Mouse (Mus musculus) lung, postnatal 4 days (tissue): ENCODE data around the gene Pdgfd.

Experiments
- DNase-seq, 2 experiments: peaks; one replicate each; pipeline ENCODE4 v3.0.0; 2021

The Pdgfd gene

DNA sequence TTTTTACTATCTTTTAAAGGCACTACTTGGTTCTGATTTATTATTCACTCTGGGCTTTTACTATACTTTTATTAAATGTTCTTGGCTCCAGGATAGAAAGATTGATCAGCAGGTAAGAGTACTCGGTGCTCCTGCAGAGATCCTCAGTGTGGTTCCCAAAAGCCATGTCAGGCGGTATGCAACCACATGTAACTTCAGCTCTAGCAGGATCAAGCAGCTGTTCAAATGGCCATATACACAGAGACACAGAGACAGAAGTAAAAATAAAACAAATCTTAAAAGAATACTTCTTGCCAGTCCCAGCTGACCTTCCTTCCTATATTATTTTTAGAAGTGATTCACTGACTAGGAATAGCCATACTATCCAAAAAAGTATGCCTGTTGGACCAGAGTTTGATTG, 157.0 kb downstream of the Pdgfd start:
- no peak for DNase-seq

DNA sequence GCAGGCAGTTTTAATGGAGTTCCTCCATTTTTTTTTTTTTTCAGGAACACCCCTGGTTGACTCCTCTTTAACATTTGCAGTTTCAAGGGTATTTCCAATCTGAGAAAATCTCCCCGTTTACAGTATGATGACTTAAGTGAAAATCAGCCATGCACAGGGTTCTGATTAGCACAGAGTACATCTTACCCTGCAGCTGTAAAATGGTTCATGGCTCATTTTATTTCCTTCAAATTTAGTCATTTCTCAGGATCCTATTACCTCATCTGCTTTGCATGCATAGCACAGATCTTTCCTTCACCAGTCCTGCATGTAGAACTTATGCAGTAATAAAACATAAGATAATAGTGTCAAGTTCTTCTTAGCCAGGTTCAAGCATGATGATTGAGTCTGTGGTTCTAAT, 165.1 kb downstream of the Pdgfd start:
- no peak for DNase-seq

DNA sequence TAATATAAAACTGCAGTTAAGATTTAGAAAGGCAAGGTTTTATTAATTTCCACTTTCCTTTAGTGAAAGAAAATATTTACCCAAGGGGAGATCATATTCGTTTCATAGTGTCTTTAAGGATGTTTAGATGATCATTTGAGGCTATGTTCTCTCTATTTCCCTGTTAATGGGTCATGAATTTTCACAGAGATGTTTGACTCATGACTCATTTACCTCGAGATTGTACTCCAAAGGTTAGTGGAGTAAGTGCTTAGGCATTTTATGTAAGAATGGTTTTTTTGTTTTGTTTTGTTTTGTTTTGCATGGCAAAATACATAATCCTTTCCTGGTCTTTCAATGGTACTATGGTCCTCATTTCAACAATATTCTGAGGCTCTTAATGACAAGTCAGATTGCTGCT, 167.9 kb downstream of the Pdgfd start:
- DNase-seq = no peak

DNA sequence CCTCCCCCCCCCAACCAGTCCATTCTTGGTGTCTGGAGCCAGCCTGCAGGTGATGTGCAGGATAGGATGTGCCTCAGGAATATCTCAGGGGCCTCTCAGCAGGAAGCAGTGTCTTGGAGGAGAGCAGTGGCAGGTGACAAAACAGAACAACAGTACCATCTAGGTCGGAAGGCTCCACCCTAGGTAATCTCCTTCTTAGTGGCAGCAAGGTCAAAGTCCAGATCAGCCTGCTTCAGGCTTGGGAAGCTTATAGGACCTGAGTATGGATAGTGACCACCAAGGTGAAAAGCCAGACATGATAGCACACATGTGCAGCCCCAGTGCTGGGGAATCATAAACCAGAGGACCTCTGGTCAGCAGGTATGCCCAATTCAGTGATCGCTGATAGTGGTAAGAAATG, 169.5 kb downstream of the Pdgfd start:
- DNase-seq = no peak

DNA sequence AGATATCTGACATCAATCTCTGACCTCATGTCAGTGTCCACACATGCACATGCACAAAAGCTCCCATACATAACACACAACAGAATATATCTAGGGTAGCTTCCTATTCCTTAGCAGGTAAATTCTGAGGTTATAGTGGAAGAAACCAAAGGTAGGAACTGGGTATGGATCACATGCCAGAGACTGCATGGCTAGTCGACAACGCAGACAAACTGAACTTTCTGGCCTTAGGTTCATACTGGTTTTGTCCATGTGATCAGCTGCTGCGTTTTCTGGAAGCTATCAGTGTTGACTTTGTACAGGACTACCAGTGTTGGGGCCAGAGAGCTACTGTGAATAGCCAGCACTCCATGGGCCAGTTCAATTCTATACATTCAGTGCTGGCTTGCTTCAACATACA, 170.0 kb downstream of the Pdgfd start:
- DNase-seq = no peak

DNA sequence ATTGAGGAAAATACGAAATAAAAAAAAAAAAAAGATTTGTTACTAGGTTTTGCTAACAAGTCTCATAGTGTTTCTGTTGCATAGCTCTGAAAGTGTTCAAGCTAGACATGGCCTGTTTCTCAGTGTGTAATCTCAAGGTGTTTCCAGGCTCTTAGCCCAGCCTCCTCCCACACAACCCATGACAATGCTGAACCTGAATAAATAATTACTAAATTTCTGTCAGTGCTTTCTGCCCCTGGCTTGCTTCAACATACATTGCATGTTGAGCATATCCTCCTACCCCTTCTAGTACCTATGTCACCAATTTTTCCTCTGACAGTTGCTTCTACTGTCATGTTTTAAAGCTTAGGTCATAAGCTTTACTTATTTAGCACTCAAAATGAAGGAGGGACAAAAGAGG, 171.0 kb downstream of the Pdgfd start:
- no peak for DNase-seq

DNA sequence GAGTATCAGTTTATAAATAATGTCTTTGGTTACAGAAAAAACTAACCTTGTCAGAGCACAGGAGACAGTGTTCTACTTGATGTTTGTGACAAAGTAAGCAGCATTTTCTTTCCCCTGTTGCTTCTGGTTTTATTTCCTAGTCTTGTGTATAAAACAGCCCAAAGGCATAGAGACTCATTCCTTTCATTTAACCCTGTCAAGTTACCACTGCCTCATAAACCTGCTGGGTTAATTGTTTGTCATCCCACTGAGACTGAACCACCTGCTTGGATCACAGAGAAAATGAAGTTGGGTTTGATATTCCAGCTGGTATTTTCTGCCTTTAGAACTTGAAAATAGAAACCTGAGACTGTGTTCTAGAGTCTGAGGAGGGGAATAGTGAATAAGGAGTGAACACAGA, 172.4 kb downstream of the Pdgfd start:
- DNase-seq = no peak

DNA sequence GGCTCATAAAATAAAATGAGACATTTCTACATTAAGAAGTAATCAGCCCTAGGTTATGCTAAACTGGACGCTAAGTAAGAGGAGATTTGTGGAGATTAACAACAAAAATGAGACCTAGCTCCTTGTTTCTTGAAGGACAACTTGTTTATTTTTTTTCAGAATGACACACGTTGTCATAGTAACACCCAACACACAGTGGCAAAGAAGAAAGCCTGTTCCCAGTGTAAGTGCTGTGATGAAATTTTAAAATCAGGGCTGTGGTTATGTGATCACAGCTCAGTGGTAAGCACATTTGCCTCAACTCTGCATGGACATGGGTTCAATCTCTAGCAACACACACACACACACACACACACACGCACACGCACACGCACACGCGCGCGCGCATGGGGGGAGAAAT, 174.5 kb downstream of the Pdgfd start:
- DNase-seq = no peak

DNA sequence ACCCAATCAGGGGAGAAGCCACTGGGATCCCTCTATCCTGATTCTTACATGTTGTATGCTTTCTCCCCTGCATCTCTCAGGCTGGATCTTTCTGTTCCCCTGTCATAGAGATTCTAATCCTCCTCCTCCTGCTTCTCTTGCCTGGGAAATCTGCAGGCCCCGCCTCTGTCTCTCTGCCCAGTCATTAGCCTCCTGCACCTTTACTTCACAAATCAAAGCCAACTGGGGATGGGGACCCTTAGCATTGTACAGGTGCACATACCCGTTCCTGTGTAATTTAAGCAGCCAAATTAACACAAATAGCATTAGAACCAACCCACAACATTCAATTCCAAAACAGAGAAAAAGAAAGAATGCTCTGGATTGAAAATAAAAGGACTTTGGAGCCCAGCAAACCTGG, 176.1 kb downstream of the Pdgfd start:
- no peak for DNase-seq

DNA sequence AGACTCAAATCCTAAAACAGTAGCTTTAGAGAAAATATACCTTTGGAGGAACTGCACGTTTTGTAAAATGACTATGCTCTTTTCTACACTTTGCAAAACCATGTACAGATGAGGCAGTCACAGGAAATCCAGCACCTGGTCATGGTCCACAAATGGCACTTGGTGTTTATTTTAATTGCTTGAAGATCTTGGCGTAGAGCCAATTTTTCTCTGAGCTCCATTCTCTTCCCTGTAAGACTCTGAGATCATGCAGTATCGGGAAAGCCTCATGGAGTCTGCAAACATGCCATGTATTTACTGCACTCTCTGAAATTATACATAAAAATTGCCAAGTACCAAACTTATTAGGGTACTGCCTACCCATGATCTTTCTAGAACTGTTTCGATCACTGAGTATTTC, 176.5 kb downstream of the Pdgfd start:
- DNase-seq = peak in 1 of 2 experiments; percentile 5

DNA sequence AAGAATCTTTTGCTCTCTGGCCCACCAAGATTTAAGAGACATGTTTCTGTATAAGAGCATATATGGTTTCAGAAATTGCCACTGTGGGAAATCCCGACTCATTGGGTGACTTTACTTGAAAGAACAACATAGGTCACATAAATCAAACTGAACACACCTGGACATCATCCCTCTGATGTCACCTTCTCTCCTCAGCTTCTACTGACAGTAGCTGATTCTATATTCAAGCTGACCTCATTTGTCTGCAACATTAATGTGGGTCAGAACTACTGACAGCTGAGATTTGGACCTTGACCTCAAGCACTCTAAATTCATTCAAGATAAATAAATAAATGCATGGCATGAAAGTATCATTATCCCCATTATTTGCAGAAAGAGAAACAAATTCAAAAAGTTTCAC, 177.0 kb downstream of the Pdgfd start:
- no peak for DNase-seq

DNA sequence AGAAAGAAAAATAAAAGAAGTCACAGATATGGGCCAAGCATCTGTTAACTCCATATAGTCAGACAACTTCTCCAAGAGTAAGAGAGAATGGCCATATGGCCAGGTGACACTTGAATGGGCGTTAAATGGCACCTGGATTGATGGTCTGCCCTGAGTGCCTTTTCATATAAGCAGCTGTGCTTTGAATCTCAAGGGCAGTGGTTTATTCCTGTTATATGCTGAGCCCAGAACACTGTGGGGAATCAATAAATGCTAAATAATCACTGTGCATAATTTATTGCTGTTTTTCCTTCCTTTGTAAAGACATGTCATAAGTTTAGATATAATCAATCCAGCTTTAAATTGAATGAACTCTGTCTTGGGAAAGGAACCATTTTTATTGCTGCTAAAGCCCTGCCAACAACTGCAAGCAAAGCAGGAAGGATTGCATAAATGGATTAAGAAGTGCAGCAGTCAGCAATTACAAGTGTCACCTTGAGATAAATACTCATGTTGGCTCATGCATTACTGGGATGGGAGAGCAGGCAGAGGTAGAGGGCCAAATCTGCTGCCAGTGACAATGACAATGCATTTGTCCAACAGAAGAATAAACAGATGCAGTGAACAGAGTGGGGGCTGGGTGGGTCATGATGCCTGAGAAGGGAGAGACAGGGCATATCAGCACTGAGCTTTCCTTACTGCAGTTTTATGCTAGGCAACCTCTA, 185.0 kb downstream of the Pdgfd start:
- no peak for DNase-seq

DNA sequence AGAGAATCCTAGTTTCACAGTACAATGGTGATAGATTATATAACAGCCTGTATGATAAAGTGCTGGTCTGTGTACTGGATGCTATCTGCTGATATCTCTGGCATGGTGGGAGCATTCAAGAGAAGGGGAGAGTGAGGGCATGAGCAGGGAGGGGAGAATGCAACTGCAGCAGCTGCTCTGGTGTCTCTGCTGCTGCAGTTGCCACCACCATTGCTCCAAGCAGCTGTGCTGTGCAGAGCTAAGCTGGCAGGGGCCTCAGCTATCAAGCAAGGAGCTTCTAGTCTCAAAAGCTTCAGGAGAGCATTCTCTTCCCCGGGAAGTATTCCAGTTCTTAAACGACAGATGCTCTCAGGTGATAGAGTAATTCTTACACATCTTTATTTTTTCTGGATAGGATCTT, 192.4 kb downstream of the Pdgfd start:
- DNase-seq = no peak

DNA sequence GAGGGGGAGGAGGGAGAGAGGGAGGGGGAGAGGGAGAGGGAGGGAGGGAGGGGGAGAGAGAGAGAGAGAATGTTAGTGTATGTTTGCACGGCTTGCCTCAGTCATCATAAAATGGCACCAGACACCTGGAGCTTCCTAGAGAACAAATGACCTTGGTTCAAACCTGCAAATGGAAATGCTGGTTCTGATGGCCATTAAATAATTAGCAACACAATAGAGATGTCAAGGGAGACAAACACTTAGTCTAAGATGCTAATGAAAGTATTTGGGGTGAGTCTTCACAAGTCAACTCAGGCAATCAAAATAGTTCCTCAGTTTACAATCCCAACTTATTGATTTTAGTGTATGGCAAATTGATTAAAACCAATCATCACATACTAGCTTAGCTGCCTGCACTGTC, 198.2 kb downstream of the Pdgfd start:
- DNase-seq = no peak

DNA sequence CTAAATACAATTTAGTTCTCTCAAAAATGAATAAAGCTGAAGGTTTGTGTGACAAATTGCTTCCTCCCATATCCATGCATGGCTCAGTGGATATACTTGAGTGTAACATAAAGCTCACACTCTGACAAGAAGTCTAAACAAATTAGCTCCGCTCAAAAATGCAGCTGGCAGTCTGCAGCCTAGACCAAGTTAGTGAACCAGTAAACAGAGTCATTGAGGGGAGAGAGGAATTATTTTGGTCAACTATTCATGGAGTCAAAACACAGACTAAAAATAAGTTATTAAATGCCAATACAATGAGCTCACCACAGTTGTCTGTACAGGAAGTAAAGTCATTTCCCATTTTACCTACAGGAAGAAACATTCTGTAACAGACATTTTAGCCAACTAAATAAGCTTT, 233.4 kb downstream of the Pdgfd start:
- DNase-seq = no peak

DNA sequence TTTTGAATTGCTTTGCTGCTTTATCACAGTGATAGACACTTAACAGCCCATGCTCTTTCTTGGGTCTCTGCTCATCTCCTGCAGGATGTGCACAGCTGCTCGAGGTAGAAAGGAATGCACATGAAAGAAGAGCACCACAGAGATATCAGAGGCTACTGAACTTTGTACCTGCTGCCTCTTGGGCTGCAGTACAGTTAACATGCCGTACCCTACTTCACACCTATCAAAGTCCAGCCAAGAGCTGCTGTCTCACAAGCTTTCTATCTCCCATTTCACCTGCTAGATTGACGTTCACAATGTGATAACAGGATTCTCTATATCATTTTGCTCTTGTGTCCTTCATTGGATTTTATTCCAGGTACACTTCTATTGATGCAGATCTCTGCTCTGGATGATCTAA, 238.2 kb downstream of the Pdgfd start:
- no peak for DNase-seq

DNA sequence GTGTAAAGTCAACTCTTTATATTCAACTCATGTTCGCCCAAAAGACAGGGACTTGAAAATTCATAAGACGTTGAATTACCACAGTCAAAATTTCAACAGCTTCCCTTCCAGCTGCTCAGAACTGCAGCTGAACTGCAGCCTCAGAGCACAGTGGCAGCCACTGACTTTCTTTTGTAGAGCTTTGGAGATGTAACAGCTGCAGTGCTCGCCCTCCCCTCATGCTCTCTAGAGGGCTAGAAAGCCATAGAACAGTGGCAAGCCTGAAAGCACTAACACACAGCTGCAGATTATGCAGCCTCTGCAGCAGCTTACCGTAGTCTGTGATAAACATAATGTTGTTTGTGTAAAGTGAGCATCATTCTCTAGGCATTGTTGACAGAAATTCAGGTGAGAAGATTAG, 239.6 kb downstream of the Pdgfd start:
- DNase-seq = no peak

DNA sequence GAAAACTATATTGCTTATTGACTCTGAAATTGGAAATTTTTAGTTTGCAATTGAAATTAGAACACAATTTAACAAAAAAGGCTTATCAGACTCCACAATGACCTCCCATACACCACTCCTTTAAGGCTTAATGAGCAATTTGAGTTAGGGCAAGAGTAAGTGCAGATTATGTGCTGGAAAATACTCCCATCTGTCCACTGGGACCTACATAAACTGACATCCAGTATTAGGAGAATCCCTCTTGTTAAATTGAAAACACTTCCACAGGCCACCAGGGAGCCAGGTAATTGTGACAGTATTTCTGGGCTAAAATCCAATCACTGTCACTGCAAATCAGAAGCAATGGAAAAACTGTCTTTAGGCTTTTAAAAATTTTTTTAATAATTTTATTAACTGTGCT, 256.2 kb downstream of the Pdgfd start:
- DNase-seq = no peak
